Mouse (Mus musculus): ENCODE measurements around the gene Pikfyve.

GRCm38 (mm10) chr1:65146601-65147000 is 39.9 kb upstream of the Pikfyve start:
- TF ChIP-seq CTCF (conservative IDR thresholded peaks at IDR 0.05; ENCODE audit: low read length) (no peak), NANOG (IDR thresholded peaks at IDR 0.05; ENCODE audit: borderline replicate concordance, low read length) (no peak), POU5F1 (IDR thresholded peaks at IDR 0.05; ENCODE audit: borderline replicate concordance, low read length) (no peak)
